Mouse (Mus musculus) ovary, adult 2 months (tissue): ENCODE data around the gene Arg2. TPM values are rescaled to one million over a fixed set of nuclear protein-coding genes. Genes with fewer than 3 reads are reported as not detected.

Experiments
- polyA plus RNA-seq: library from polyadenylated mRNA; depleted of rRNA; stranded (reverse); fragments of >200 nt; gene quantifications from 2 replicates; pipeline ENCODE4 v1.2.3, GENCODE M21; 2012; rRNA removed

Arg2 gene
- 5.3 and 5.8 TPM in 2 replicates for polyA plus RNA-seq

DNA sequence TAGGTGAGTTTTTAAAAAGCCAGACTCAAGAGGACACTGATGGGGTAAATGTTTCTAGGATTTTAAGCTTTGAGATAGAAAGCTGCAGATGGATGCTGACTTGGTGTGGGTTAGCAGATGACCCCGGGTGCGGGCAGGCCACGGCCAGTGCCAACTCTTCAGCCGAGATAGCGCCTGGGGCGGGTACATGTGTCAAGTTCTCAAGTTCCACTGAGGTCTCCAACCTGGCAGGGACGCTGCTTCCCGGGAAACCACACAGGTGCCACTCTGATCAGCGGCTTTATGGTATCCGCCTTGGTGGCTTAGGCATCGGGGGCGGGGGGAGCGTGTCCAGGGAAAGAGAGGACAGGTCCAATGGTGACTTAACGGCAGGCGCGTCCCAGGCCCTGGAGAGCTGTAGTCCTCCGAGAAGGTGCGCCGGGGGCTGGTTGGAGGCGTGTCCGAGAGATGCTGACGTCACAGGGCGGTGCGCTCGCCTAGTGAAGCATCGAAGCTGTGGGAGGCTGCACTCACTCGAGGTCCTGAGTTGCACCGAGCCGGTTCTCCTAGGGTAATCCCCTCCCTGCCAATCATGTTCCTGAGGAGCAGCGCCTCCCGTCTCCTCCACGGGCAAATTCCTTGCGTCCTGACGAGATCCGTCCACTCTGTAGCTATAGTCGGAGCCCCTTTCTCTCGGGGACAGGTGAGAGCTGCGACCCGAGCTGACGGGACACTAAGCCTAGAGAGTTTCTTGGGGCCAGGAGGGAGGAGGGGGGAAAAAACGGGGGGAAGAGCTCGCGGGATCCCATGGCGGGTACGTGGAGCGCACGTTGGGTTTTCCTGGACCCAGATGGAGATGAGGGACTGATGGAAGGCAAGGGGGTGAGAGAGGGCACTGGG is at the start of gene Arg2:
TSS of gene Arg2 (plus strand) at position 479 of the 879 bp plus-strand sequence.

DNA sequence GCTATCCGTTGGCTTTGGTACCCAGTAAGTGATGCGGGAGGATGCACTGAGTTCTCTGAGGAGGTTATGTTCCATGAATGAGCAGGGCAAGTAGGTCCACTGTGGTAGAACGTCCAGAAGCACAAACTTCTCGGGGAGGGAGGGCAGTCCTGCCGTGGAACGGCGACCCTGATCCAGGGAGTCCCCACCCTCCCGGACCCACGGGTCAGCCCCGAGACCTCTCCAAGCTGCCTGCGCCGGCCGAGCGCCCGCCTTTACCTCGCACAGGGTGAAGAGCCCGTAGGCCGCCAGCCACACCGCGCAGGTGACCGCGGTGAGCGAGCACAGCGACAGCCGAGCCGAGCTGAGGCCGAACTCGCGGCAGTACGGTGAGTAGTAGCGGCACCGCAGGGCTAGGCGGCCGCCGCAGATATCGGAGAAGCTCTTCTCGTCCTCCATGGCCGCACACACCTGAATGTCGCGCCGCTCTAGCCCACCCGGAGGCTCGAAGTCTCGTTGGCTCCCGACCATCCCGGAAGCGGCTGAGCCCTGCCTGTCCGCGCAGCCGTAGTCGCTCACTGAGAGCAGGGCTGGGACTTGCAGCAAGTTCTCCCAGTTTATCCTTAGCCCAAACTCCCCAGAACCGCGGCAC is 41.3 kb upstream of the Arg2 start, which contains the start of gene Pigh:
TSS of gene Pigh (minus strand) at position 470 of the 631 bp plus-strand sequence.

DNA sequence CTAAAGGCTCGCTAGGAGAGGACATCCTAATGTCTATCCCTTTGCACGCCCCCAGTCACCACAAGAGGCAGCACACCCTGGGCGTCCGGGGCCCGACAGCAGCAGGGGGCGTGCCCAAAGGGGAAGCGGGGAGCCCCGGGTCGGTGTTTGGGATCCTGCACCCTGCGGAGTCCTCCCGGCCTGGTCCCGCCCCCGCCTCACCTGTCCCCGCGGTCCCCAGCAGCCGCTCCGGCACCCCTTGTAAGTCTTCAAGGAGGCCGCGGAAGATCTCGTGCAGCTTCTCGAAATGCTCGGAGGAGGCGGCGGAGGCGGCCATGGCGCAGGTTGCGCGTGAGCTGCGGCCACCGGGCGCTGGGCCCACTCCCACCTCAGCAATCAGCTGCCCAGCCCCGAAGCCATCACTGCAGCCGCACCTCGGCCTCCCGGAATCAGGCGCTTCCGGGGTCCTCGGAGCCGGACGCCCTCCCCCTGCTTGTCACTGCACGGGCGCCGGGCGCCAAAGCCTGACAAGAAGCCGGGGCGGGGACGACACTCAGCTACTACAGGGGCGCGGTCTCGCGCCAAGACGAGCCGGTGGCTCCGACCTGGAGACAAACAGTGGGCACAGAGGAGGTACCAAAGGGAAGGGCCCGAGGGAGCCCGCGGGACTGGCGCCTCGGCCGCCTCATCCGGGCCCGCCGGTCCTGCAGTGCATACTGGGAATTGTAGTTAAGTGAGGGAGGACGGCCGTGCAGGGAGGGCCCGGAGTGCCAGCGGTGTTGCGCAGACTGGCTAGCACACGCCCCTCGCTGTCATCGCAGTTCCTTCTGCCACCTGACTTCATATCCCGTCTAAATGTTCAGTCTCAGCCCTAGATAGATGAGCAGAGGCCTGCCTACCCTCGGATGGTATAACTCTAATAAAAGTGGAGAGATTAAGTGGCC is 41.7 kb downstream of the Arg2 start, which contains the start of gene Vti1b:
TSS of gene Vti1b (minus strand) at position 649 of the 923 bp plus-strand sequence.

DNA sequence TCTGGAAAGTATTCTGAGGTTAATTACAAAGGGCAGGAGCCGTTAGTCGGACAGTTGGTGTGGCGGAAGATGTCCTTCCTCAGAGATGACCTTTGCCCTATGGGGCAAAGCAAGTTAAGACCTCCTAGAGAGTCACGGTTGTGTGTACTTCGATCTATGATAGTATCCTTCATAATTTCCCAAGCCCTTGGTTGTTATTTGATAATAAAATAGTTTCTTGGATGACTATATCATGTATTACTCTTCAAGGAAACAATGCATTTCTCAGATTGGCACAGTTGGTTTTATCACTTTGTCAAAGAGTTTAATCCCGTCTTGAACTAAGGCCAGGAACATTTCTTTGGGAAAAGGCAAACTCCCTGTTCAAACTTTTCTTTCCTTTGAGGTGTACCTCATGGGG is 61.6 kb downstream of the Arg2 start, which contains the start of gene Rdh11:
TSS of gene Rdh11 (minus strand) at position 101 of the 400 bp plus-strand sequence.

Other genes starting within 250 kb of the Arg2 start
- 1.6 TPM in 2 replicates for gene Plek2, start 223.8 kb upstream of the Arg2 start, polyA plus RNA-seq
- 36.3 and 38.9 TPM in 2 replicates for gene Tmem229b, start 123.2 kb upstream of the Arg2 start, polyA plus RNA-seq
- 12.9 and 14.6 TPM in 2 replicates for gene Plekhh1, start 101.6 kb upstream of the Arg2 start, polyA plus RNA-seq
- 23.3 and 30.3 TPM in 2 replicates for gene Pigh, start 41.1 kb upstream of the Arg2 start, polyA plus RNA-seq
- 22.1 and 43.9 TPM in 2 replicates for gene Vti1b, start 41.9 kb downstream of the Arg2 start, polyA plus RNA-seq
- gene Rdh11, start 61.5 kb downstream of the Arg2 start, polyA plus RNA-seq: 15.2 and 18.7 TPM in 2 replicates
- gene Rdh12, start 78.1 kb downstream of the Arg2 start, polyA plus RNA-seq: 0.76 and 0.84 TPM in 2 replicates
- 24.7 and 31.4 TPM in 2 replicates for gene Zfyve26, start 165.5 kb downstream of the Arg2 start, polyA plus RNA-seq
- gene Rad51b, start 166.5 kb downstream of the Arg2 start, polyA plus RNA-seq: 0.94 and 1.4 TPM in 2 replicates